Mouse (Mus musculus) brown adipose tissue, adult 24 weeks (tissue): ENCODE results near the gene Btbd16. TPM values are rescaled to one million over a fixed set of nuclear protein-coding genes. Genes with fewer than 3 reads are reported as not detected.

Experiments
- H3K27ac ChIP-seq: fragments of 200-500 bp; replicated peaks from 2 replicates; pipeline ENCODE4 v1.5.1; 2012; ENCODE audit warnings: low read depth, mild to moderate bottlenecking, low read length
- H3K4me1 ChIP-seq: fragments of 200-500 bp; 2 replicates; pipeline ENCODE4 v1.6.1; 2012; ENCODE audit warnings: low read length, mixed read lengths; ENCODE audit not compliant: control insufficient read depth, insufficient read depth, insufficient read length
- H3K4me3 ChIP-seq: fragments of 200-500 bp; 2 replicates; pipeline ENCODE4 v1.5.1; 2012; ENCODE audit warnings: low read depth, mild to moderate bottlenecking, low read length, moderate library complexity; ENCODE audit not compliant: insufficient read depth
- polyA plus RNA-seq: library from polyadenylated mRNA; stranded (reverse); fragments of >200 nt; gene quantifications from 2 replicates; pipeline ENCODE4 v1.2.4, GENCODE M21; 2012; ENCODE audit not compliant: missing spikeins, insufficient read depth, insufficient read length

Gene Btbd16
- polyA plus RNA-seq, 1 experiment = not detected

DNA sequence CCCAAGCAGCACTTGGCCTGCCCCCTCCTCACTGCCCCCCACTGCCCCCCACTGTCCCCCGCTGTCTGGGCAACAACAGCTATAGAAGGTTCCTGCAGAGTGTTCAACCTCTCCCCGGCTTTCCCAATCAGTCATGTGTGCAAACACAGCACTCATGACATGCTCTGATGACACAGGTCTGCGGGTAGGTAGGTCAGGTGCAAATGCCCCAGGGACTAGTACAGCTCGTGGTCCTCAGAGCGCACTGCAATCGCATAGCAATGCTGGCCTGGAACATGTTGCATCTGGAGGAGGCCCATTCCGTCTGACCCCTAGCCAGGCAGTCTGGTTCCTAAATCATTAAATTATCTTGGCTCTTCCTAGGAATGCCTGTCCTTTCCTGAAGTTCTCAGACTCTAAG, 15.6 kb downstream of the Btbd16 start:
- no peak overlapping the region for H3K27ac ChIP-seq

DNA sequence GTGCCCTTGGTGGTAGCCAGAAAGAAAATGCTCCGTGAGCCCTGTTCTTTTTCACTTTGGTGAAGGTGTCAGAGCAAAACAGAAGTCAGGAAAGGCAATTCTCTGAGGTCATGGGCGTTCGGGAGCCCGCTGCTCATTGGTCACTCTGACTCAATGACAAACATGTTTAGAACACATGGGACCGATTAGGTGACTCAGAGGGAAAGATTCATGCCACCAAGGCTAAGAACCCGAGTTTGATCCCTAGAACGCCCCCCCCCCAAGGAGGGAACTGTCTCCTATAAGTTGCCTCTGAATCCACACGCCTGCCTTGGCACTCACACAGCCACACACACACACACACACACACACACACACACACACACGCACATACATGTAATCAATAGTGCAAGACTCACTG, 19.8 kb downstream of the Btbd16 start:
- Histone ChIP-seq H3K4me1 (no peaks in the 10 kb centered on the region), H3K4me3 (no peak overlapping the region), H3K27ac (no peak overlapping the region)

More for the DNA sequence above, 15.6 kb downstream of the Btbd16 start:
- Histone ChIP-seq H3K4me3 (no peak overlapping the region), H3K4me1 (no peaks in the 10 kb centered on the region)

DNA sequence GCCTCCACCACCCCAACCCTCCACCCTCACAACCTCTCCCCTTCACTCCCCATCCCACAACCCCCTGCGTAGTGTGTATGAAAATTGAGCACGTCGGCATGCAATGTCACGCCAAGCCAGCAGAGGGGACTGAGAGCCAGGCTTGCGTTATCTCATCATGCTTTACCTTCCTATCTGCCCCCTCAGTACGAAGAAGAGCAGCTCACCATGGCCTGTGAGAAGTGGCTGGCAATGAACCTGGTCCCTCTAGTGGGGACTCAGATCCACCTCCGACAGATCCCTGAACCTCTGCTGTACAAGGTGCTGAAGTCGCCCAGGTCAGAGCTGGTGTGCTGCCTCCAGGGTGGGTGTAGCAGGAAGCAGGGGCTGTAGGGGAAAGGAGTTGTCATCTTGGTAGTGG, 22.9 kb downstream of the Btbd16 start:
- Histone ChIP-seq H3K4me1 (no peaks in the 10 kb centered on the region), H3K27ac (no peak overlapping the region), H3K4me3 (no peak overlapping the region)

DNA sequence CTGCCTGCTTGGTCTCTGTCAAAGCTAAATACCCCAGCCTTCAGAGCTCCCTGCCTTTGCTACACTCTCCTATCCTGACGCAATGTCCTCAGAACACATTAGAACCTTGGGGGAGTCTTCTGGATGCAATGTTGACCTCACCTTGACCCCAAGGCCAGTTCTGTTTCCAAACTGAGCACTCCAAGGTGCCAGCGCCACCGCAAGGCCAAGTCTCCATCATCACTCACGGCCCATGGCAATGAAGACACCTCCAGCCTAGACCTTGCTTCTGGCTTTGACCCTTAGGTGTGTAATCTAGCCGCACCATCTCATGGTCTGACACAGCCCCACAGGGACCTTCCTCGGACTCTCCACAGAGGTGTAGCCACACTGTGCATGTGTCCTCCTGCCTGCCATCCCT, 23.7 kb downstream of the Btbd16 start:
- Histone ChIP-seq H3K27ac (no peak overlapping the region), H3K4me1 (no peaks in the 10 kb centered on the region), H3K4me3 (no peak overlapping the region)

DNA sequence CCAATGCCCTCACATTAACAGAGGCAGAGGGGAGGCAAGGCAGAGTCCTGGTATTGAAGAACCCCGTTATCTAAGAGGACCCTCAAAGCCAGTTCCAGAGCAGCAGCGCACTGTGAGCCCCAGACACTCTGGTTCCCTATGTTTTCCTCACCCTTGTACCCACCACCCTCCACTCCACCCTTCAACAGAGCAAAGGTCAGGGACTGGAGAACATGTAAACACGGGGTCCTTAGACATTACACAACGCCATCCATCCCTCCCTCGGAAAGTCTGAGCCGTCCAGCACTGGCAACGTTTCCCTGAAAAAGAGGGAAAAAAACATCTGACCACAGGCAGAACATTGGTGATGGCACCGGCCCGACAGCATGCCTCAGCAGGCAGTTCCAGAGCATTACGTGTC, 25.5 kb downstream of the Btbd16 start:
- Histone ChIP-seq H3K27ac (no peak overlapping the region), H3K4me1 (no peaks in the 10 kb centered on the region), H3K4me3 (no peak overlapping the region)

DNA sequence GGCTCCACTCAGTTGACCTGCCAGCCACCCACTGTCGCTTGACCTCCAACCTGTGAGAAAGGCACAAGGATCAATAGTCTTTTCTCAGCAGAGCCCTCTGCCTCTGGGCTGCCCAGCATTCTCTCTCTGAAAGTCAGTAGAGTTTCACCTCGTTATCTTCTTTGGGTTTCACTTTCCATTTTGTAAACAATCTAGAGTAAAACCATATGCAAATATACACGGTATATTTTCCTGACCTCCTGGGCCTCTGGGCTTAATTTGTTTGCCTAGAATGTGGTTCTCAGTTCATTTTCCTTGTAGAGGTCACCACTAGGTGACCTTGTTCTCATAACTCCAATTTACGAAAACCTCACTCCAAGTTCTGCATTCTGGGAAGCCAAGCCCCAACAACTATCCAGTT, 26.8 kb downstream of the Btbd16 start:
- Histone ChIP-seq H3K4me3 (no peak overlapping the region), H3K4me1 (no peaks in the 10 kb centered on the region), H3K27ac (no peak overlapping the region)

DNA sequence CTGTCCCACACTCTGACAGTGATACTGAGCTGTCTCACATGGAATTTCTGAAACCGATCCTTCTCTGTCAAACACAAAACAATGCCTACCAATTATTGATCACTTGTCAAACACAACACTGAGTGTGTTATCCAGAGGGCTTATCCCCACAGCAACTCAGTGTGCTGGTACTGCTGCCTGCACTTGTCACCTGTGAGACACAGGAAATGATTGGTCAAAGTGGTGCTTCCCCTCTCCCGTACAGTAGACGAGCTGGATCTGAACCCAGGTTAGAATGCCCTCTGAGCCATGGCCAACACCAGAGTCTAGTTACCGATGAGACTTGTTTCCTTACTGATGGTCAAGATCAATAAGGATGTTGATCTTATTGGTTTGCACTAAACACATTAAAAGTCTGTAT, 27.9 kb downstream of the Btbd16 start:
- H3K4me1 ChIP-seq = no peaks in the 10 kb centered on the region
- no peak overlapping the region for H3K27ac ChIP-seq
- H3K4me3 ChIP-seq = no peak overlapping the region

DNA sequence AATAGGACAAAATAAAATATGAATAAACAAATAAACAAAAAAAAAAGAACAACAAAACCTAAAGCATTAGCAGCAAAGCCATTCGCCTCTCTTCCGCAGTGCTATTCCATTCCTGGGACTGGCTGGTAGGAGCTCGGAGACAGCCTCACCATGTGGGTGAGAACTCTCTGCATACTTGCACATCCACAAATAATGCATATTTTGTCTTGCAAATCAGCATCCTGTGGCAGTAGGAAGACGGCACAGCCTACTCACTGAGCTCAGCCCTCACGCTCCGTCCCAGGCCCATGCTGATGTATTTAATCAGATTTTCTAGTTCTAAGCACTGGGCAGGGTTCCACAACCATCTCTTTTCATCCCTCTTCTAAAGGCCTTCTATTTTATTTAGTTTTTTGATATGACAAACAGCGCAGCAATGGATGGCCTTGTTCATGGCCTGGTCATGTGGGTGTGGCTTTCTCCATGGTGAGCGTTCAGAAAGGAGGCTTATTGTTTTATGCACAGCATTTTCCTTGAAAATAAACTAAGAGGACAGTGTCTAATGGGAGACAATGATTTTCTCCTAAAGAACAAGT, 29.5 kb downstream of the Btbd16 start:
- H3K4me3 ChIP-seq = no peak overlapping the region
- no peaks in the 10 kb centered on the region for H3K4me1 ChIP-seq
- no peak overlapping the region for H3K27ac ChIP-seq

DNA sequence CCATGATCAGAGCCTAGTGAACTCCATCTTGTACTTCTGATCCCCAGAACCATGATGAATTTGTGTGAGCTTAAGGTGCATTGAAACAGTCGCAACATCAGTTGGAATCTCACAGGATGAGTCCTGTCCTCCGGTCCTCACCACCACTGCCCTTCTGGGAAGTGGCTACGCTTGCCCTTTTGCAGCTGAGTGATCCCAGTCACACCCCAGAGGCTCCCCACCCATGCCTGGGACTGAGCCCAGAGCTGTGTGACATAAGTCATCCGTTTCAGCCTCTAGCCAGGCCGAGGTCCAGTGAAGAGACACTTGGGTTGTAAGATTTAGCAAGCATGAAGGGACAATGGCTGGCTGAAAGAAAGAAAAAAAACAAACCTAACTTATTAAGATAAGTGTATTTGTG, 31.1 kb downstream of the Btbd16 start:
- Histone ChIP-seq H3K4me3 (no peak overlapping the region), H3K27ac (no peak overlapping the region), H3K4me1 (no peaks in the 10 kb centered on the region)

DNA sequence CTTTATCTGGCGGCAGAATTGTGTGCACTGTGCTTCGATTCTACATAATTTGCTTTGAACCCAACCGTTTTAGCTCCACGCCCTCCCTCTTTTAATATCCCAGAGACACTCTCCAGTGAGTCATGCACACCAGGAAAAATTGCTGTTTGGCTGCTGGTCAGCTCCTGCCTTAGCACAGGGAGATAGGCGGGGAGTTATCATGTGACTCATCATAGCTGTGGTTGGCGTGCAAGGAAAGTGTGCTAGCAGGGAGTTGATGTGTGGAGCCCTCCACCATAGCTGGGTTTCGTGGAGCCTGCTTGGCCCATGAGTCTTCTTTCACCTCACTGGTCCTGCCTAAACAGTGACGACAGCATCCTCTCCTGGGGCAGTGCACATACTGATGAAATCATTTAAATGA, 33.9 kb downstream of the Btbd16 start:
- no peaks in the 10 kb centered on the region for H3K4me1 ChIP-seq
- H3K27ac ChIP-seq = no peak overlapping the region
- H3K4me3 ChIP-seq = no peak overlapping the region

DNA sequence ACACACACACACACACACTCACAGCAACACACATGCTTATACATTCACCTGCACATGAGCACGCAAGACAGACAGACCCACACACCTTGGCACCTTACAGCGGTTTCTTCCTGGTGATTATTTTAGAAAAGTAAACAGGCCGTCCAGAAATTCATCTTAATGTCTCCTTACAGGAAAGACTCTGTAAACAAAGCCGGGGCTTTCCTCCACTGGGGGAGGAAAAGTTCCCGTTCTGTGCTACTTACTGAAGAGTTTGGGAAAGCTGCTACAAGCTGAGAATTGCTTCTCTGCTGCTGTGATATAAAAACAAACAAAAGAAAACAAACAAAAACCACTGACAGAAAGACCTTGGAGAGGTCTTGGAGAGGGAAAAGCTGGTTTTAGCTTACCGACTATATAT, 34.8 kb downstream of the Btbd16 start:
- no peaks in the 10 kb centered on the region for H3K4me1 ChIP-seq
- H3K27ac ChIP-seq = no peak overlapping the region
- no peak overlapping the region for H3K4me3 ChIP-seq

DNA sequence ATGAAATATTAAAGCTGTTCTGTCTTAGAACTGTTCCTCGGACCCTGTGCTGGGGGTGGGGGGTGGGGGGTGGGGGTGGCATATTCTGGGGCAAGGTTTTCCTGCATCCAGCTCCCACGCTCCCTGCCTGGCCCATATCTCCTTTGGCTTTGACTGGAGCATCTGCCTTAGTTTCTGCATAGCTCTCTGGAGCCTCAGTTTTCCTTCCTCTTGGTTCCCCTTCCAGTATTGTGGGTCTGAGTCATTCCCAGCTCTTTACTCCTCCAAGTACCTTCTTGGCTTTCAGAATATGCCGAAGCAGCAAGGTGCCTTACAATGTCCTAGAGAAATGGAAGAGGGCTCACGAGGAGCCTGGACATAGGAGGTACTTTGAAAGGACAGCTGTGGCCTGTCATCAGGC, 36.4 kb downstream of the Btbd16 start:
- Histone ChIP-seq H3K4me1 (no peaks in the 10 kb centered on the region), H3K27ac (no peak overlapping the region), H3K4me3 (no peak overlapping the region)

DNA sequence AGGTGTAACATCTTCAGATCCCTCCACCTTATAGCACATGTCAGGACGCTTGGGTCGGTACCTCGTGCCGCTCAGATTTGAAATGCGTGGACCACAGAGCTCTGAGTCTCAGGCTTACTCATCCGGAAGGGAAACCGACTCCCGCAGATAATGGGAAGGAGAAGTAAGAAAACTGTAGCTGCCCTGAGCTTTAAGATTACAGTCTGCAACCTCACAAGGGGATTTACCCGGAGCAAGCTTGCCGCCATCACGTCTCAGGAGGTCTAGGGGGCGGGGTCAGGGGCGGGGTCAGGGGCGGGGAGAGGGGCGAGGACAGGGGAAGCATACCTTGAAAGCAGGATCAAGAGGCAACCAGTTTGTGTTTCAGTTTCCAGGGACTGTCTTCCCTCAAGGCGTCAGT, 38.5 kb downstream of the Btbd16 start:
- H3K4me1 ChIP-seq = no peaks in the 10 kb centered on the region
- no peak overlapping the region for H3K4me3 ChIP-seq
- H3K27ac ChIP-seq = no peak overlapping the region

DNA sequence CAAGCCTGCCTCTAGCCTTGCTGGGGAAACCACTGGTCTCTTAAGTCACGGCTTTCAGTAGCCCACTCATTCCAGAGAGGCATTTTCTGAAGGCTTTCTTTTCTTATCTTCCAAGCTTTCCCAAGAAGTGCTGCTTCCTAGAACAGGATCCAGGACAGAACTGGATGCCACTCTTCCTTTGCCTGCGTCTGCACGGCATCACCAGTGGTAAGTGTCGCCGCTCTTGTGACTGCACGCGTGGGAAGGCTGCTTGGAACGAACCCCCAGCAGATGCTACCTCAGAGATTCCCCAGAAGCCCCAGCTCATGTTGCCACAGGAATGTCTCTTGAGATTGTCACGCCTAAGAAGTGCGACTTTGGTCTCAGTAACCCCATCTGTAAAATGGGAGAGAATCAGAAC, 41.7 kb downstream of the Btbd16 start:
- Histone ChIP-seq H3K4me3 (no peak overlapping the region), H3K27ac (no peak overlapping the region), H3K4me1 (no peaks in the 10 kb centered on the region)

DNA sequence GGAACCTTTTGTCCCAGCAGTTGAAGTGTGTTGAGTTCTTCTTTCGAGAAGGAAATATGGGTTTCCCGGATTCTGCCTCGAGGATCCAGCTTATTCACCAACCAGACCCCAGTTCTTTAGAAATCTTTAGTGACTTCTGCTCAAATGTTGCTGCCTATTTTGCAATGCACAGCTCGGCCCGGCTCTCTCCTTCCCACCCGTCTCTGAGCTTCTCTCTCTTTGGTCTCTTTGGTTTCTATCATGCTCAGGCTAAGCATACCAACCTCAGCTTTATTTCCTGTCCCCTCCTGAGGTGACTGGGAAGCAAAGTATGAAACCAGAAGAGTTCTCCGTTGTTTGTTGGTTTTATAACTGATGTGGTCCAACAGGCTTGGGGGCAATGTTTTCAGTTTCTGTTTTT, 42.4 kb downstream of the Btbd16 start:
- H3K4me1 ChIP-seq = no peaks in the 10 kb centered on the region
- no peak overlapping the region for H3K4me3 ChIP-seq
- H3K27ac ChIP-seq = no peak overlapping the region

DNA sequence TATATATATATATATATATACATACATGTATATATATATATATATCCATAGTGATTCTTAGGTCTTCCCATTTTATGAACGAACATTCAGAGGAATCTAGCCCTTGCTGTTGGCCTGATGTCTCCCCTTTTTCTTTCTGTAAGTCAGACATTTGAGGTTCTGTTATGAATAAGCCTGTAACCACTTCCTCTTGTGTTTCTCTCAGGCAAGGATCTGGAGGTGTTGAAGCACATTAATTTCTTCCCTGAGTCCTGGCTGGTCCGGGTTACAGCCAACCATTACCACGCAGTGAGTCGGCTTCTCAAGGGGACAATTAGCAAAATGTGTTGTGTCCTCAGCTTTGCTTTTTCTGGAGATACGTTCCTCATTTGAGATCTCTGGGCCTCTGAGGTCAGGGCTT, 44.9 kb downstream of the Btbd16 start:
- Histone ChIP-seq H3K4me1 (no peaks in the 10 kb centered on the region), H3K27ac (no peak overlapping the region), H3K4me3 (no peak overlapping the region)

DNA sequence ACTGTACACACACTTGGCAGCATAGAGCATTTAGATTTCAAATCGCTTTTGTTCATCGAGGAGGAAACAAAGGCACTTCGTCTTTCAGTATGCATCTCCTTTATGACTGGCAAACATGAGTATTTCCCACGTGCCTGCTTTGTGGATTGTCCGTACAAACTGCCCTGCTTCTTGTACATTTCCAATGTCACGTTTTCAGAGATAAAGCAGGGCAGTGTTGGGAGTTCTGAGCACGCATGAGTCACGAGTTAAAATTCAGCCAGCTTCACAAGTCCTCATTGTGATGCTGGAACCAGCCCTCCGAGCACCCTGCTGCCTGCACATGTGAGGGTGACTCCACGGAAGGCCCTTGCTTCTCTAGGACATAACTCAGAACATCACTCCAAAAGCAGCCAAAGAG, 45.8 kb downstream of the Btbd16 start:
- H3K27ac ChIP-seq = no peak overlapping the region
- H3K4me1 ChIP-seq = no peaks in the 10 kb centered on the region
- no peak overlapping the region for H3K4me3 ChIP-seq
